Mouse (Mus musculus): ENCODE measurements at regions not wholly inside any gene's neighbourhood (a gene's known extent, or its start where the extent isn't known, plus 50 kb on each side); places are given as distances from the start of the nearest gene placed in this dataset.
"Not testable (repeated sequence)": the region's sequence is repeated elsewhere in the genome, so short reads cannot be mapped to it uniquely, and the experiment has no call there.

DNA sequence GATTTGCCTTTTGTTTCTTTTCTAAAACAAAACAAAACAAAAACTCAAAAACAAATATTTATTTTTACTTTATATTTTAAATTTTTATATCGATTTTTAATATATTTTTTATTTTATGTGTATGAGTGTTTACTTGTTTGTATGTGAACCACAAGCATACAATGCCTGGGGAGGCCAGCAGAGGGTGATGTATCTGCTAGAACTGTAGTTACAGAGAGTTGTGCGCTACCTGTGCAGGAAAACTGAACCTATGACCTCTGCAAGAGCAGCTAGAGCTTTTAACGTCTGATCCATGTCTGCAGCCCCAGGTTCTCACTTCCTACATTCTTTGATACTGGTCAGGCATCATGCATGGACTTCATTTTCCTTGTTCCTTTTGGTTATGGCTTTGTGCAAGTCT is 76.2 kb upstream of the Zfp706 start:
- Histone ChIP-seq H3K27ac (ENCODE audit: insufficient read depth, low read depth, low read length) (no peak overlapping the region), H3K4me3 (ENCODE audit: insufficient read depth, low read depth, low read length) (no peak overlapping the region), H3K4me1 (ENCODE audit: control insufficient read depth, insufficient read depth, low read length) (no peaks in the 10 kb centered on the region)
- no peak for TF ChIP-seq POLR2A (IDR thresholded peaks at IDR 0.05; ENCODE audit: insufficient read depth, low read depth, low read length)
- WGBS = 83% methylated on average over 3 of the region's 3 CpGs

DNA sequence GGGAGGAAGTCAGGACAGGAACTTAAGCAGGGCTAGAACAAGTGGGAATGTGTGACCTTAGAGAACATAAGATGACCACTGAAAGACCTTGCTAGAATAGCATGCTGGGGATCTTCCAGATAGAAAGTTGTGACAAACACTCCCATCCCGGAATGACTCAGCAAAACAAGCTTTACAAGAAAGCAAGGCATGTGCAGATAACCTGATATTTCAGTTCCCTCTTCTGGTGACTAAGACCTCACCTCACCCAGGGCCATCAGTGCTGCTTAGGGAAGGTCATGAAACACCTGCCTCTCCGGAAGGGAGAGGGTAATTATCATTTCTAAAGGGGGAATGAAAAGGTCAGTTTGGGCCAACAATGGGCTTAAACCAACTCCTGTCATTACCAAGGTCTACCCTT is 74.3 kb upstream of the Zfp706 start:
- no peaks in the 10 kb centered on the region for H3K4me1 ChIP-seq (ENCODE audit: control insufficient read depth, insufficient read depth, low read length)
- H3K27ac ChIP-seq (ENCODE audit: insufficient read depth, low read depth, low read length) = no peak overlapping the region
- H3K4me3 ChIP-seq (ENCODE audit: insufficient read depth, low read depth, low read length) = no peak overlapping the region
- 74% methylated on average over 2 of the region's 2 CpGs for WGBS
- TF ChIP-seq CTCF (IDR thresholded peaks at IDR 0.05; ENCODE audit: insufficient read depth, low read depth, low read length) (no peak), POLR2A (IDR thresholded peaks at IDR 0.05; ENCODE audit: insufficient read depth, low read depth, low read length) (no peak)

DNA sequence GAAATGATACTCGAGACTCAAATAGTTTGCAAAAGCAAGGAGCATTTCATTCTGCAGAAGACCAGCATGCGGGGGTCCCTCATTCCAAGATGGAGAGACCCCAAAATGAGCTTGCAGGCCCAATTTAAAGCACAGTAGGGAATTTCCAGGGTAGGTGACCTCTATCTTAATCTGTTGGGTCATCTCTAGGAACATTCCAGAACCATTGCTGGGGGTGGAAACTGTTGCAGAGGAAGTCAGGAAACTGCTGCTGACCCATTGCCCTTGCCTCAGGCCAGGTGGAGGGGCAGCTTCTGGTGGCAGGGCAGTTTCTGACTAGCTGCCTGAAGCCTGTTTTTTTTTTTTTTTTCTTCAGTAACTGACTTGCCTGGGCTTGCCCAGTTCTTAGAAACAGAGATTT is 73.4 kb upstream of the Zfp706 start:
- no peak overlapping the region for H3K27ac ChIP-seq (ENCODE audit: insufficient read depth, low read depth, low read length)
- 98% methylated on average over 2 of the region's 2 CpGs for WGBS
- H3K4me3 ChIP-seq (ENCODE audit: insufficient read depth, low read depth, low read length) = no peak overlapping the region
- H3K4me1 ChIP-seq (ENCODE audit: control insufficient read depth, insufficient read depth, low read length) = no peaks in the 10 kb centered on the region
- TF ChIP-seq CTCF (IDR thresholded peaks at IDR 0.05; ENCODE audit: insufficient read depth, low read depth, low read length) (no peak), POLR2A (IDR thresholded peaks at IDR 0.05; ENCODE audit: insufficient read depth, low read depth, low read length) (no peak)

DNA sequence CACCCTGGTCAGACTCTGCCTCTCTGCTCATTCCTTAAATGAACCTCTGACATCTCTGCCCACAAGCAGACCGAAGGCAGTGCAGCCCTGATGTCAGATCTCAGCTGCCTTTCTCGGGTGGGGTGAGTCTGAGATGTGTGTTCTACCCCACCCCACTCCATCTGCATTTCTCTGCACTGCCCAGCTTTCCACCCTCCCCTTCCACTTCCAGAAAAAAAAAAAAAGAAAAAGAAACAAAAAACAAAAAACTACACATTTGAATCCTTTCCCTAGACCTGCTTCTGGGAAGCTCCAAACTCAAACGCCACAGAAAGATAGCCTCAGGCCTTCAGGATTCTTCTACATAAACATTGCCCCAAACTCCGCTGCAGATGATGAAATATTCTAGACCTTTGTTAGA is 72.8 kb upstream of the Zfp706 start:
- no peak for TF ChIP-seq POLR2A (IDR thresholded peaks at IDR 0.05; ENCODE audit: insufficient read depth, low read depth, low read length)
- no peaks in the 10 kb centered on the region for H3K4me1 ChIP-seq (ENCODE audit: control insufficient read depth, insufficient read depth, low read length)
- WGBS = 89% methylated on average over 4 of the region's 4 CpGs

DNA sequence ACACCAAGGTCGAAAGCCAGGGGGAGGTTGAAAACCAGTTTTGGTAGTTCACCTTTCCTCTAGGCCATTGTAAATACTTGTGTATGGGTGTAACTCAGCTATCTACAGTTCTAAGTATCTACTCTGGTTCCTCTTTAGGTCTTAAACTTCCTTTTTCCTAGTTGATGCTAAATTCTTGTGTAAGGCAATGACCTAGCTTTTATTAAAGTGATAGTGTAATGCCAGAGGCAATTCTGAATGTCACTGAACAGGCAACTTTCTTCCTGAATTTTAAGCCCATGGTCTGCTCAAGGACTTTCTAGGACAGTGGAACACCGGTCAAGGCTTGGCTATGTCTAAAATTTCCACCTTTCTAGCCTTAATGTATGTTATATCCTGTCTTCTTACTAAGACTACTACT is 66.6 kb upstream of the Zfp706 start:
- not testable (repeated sequence) for H3K4me3 ChIP-seq (ENCODE audit: insufficient read depth, low read depth, low read length); H3K27ac ChIP-seq (ENCODE audit: insufficient read depth, low read depth, low read length); H3K4me1 ChIP-seq (ENCODE audit: control insufficient read depth, insufficient read depth, low read length)
- WGBS = 92% methylated on average over 2 of the region's 2 CpGs

More for the DNA sequence above, 72.8 kb upstream of the Zfp706 start:
- Histone ChIP-seq H3K4me3 (ENCODE audit: insufficient read depth, low read depth, low read length) (no peak overlapping the region), H3K27ac (ENCODE audit: insufficient read depth, low read depth, low read length) (no peak overlapping the region)

DNA sequence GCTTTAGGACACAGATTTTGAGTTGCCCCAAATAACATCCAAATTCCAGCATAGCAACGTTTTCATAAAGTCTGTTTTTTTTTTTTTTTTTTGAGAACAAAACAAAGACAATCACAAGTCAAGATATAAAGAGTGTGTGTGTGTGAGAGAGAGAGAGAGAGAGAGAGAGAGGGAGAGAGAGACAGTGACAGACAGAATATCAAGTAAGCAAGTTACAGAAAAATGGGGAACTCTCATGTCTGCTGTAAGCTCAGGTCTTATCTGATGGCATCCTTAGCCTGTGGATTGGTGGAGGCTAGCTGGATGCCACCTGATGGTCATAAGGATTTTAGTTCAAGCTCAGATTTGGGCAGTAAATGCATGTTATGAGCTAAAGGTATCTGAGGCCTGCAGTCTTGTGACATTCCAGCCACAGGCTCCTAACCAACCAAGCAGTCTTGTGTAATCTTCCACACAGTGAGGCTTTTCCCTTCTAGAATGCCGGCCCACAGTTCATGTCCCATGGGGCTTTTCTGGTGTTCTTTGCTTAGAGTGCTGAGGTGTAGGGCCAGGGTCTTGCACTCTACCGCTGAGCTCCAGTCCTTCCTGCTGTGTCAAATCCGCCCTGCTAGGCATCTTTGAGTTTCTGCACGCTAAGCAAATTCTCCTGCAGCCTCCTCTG is 64.8 kb upstream of the Zfp706 start:
- TF ChIP-seq POLR2A (IDR thresholded peaks at IDR 0.05; ENCODE audit: insufficient read depth, low read depth, low read length) (no peak), CTCF (IDR thresholded peaks at IDR 0.05; ENCODE audit: insufficient read depth, low read depth, low read length) (no peak)
- Histone ChIP-seq H3K27ac (ENCODE audit: insufficient read depth, low read depth, low read length) (no peak overlapping the region), H3K4me3 (ENCODE audit: insufficient read depth, low read depth, low read length) (no peak overlapping the region), H3K4me1 (ENCODE audit: control insufficient read depth, insufficient read depth, low read length) (no peaks in the 10 kb centered on the region)
- 85% methylated on average over 5 of the region's 5 CpGs for WGBS

DNA sequence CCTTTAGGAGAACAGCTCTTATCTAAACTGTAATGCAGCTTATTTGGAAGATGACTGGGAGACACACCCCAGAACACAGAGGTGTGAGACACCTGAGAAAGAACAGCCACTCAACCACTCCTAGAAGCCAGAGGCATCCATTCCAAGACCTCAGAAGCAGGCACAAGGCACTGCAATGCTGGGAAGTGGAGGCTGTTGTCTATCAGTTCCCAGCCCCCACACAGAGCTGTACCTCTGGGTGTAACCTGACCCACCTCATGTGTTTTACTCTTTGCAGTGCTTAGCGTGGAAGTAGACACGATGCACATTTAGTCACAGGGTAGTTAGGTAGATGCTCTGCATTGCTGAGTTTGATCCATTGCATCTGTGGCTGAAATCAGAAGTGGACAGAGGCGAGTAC is 62.6 kb upstream of the Zfp706 start:
- TF ChIP-seq POLR2A (IDR thresholded peaks at IDR 0.05; ENCODE audit: insufficient read depth, low read depth, low read length) (no peak), CTCF (IDR thresholded peaks at IDR 0.05; ENCODE audit: insufficient read depth, low read depth, low read length) (no peak)
- 86% methylated on average over 3 of the region's 3 CpGs for WGBS
- Histone ChIP-seq H3K27ac (ENCODE audit: insufficient read depth, low read depth, low read length) (no peak overlapping the region), H3K4me3 (ENCODE audit: insufficient read depth, low read depth, low read length) (no peak overlapping the region), H3K4me1 (ENCODE audit: control insufficient read depth, insufficient read depth, low read length) (no peaks in the 10 kb centered on the region)

DNA sequence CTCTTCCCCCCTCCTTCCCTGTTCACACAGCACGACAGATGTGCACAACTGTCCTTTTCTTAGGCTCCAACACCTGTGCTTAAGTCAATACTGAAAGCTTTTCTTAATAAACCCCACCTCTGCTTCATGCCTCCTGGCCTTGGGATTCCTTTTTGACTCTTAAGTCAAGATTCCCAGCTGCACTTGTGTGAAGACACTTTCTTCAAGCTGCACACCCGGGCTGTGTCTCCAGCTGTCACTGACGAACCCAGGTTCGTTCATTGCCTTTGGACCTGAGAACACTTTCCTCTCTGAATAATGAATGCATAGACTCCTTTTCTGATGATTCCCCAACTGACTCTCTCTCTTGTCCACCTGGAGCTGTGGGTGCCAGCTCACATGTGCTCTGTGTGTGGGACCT is 59.8 kb upstream of the Zfp706 start:
- peaks cover 2% of the 10 kb centered on the region for H3K4me1 ChIP-seq (ENCODE audit: control insufficient read depth, insufficient read depth, low read length)
- no peak overlapping the region for H3K4me3 ChIP-seq (ENCODE audit: insufficient read depth, low read depth, low read length)
- no peak for TF ChIP-seq CTCF (IDR thresholded peaks at IDR 0.05; ENCODE audit: insufficient read depth, low read depth, low read length)
- TF ChIP-seq POLR2A (IDR thresholded peaks at IDR 0.05; ENCODE audit: insufficient read depth, low read depth, low read length) = no peak
- 74% methylated on average over 4 of the region's 4 CpGs for WGBS
- H3K27ac ChIP-seq (ENCODE audit: insufficient read depth, low read depth, low read length) = no peak overlapping the region

DNA sequence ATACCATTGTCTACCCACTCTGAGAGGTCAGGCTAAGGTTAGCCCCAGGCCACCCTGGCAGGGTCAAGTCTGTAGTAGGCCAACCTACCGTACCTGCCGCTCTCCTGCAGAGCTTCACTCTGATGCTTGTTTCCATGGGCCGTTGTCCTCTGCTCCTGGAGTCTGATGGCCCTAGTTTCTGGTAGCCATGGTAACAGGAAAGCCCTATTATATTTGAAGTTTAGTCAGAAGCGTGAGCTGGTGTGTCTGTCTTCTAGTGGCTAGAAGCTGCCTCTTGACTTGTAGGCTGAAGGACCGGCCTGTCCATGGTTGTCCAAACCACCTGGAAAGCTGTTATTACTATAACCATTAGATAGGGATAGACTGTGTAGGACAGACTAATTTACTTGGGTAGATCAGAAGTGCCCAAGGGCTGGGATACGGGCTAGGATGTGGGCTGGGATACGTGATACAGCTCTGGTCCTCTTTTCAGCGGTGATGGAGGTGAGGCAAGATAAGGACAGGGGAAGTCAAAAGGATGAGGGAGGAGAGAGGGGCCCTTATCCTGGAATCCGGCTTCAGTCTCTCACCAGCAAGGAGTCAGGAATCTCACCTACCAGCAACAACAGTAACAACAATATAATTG is 58.5 kb upstream of the Zfp706 start:
- no peak for TF ChIP-seq POLR2A (IDR thresholded peaks at IDR 0.05; ENCODE audit: insufficient read depth, low read depth, low read length)
- TF ChIP-seq CTCF (IDR thresholded peaks at IDR 0.05; ENCODE audit: insufficient read depth, low read depth, low read length) = no peak
- 83% methylated on average over 9 of the region's 9 CpGs for WGBS
- H3K4me3 ChIP-seq (ENCODE audit: insufficient read depth, low read depth, low read length) = no peak overlapping the region
- H3K4me1 ChIP-seq (ENCODE audit: control insufficient read depth, insufficient read depth, low read length) = peaks cover 2% of the 10 kb centered on the region
- H3K27ac ChIP-seq (ENCODE audit: insufficient read depth, low read depth, low read length) = no peak overlapping the region

DNA sequence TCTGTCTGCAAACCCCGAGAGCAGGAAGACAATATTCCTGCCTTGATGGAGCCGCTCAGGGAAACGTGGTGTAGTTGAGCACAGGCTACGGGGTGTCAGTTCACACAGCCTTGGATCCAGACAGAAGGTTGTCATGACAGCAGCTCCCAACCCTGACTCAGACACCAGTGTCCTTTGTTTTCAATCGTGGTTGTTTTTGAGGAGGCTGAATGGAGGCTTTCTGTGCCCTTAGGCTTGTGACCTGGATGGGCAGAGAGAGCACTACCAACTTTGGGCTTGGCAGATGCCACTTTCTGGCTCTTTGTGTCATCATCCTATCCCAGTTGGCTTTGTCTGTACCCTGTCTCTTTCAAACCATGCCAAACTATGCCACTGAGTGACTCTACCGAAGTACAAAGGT is 57.8 kb upstream of the Zfp706 start:
- H3K4me3 ChIP-seq (ENCODE audit: insufficient read depth, low read depth, low read length) = no peak overlapping the region
- TF ChIP-seq CTCF (IDR thresholded peaks at IDR 0.05; ENCODE audit: insufficient read depth, low read depth, low read length) (no peak), POLR2A (IDR thresholded peaks at IDR 0.05; ENCODE audit: insufficient read depth, low read depth, low read length) (no peak)
- 68% methylated on average over 6 of the region's 6 CpGs for WGBS
- H3K4me1 ChIP-seq (ENCODE audit: control insufficient read depth, insufficient read depth, low read length) = peaks cover 2% of the 10 kb centered on the region
- H3K27ac ChIP-seq (ENCODE audit: insufficient read depth, low read depth, low read length) = no peak overlapping the region

Measured in olfactory bulb, adult 2 months (tissue).